Mouse (Mus musculus): ENCODE measurements around the gene Crisp2. TPM values are rescaled to one million over a fixed set of nuclear protein-coding genes. Genes with fewer than 3 reads are reported as not detected.

The Crisp2 gene
- 0.15 and 0.20 TPM in 2 replicates for polyA plus RNA-seq (2012; rRNA removed)

GRCm38 (mm10) chr17:40806953-40807572 lies at the start of gene Crisp2:
Gene Crisp2, minus strand, starts transcription at chr17:40807003.

GRCm38 (mm10) chr17:40810934-40811333 lies 4.1 kb upstream of the Crisp2 start, which contains the start of gene Rhag:
Gene Rhag, plus strand, starts transcription at chr17:40811126.

GRCm38 (mm10) chr17:40726820-40727219 lies 80.0 kb downstream of the Crisp2 start, which contains the start of gene Esp1:
Gene Esp1, plus strand, starts transcription at chr17:40727120.

Other genes starting within 250 kb of the Crisp2 start
- gene Esp6, start 245.5 kb downstream of the Crisp2 start, polyA plus RNA-seq (2012; rRNA removed) = not detected in 2 replicates
- not detected in 2 replicates for gene Esp4, start 208.4 kb downstream of the Crisp2 start, polyA plus RNA-seq (2012; rRNA removed)
- not detected in 2 replicates for gene Esp3, start 174.9 kb downstream of the Crisp2 start, polyA plus RNA-seq (2012; rRNA removed)
- not detected in 2 replicates for gene Esp1, start 79.9 kb downstream of the Crisp2 start, polyA plus RNA-seq (2012; rRNA removed)
- 134 and 170 TPM in 2 replicates for gene Rhag, start 4.1 kb upstream of the Crisp2 start, polyA plus RNA-seq (2012; rRNA removed)
- 0.47 and 0.52 TPM in 2 replicates for gene 9130008F23Rik, start 73.6 kb upstream of the Crisp2 start, polyA plus RNA-seq (2012; rRNA removed)
- gene Glyatl3, start 107.3 kb upstream of the Crisp2 start, polyA plus RNA-seq (2012; rRNA removed) = 0.03 TPM in 1 of 2 replicates, not detected in the other
- 13.8 and 15.5 TPM in 2 replicates for gene Mut, start 127.7 kb upstream of the Crisp2 start, polyA plus RNA-seq (2012; rRNA removed)
- 18.2 and 19.0 TPM in 2 replicates for gene Cenpq, start 128.0 kb upstream of the Crisp2 start, polyA plus RNA-seq (2012; rRNA removed)